Mouse (Mus musculus) forebrain, embryonic 16.5 days (tissue): ENCODE measurements around the gene Aldh18a1. TPM values are rescaled to one million over a fixed set of nuclear protein-coding genes. Genes with fewer than 3 reads are reported as not detected.
A peak's percentile ranks its signal among the peaks of the same experiment; 100 is the strongest.

Experiments used
- ATAC-seq: fragments of 200-750 bp; cut with Nextera tagmentation; 2 replicates; pipeline ENCODE4 v1.8.0; 2017; ENCODE audit warnings: mild to moderate bottlenecking, moderate library complexity
- H3K27ac ChIP-seq: fragments of 300-500 bp; sonication (generic); 2 replicates; pipeline ENCODE4 v1.5.1; 2014; ENCODE audit warnings: low read length, control low read depth
- H3K27me3 ChIP-seq: fragments of 300-500 bp; sonication (generic); replicated peaks from 2 replicates; pipeline ENCODE4 v1.6.1; 2014; ENCODE audit warnings: low read length; ENCODE audit not compliant: control insufficient read depth, insufficient read depth
- H3K36me3 ChIP-seq: fragments of 300-500 bp; sonication (generic); 2 replicates; pipeline ENCODE4 v1.6.1; 2014; ENCODE audit not compliant: control insufficient read depth, insufficient read depth
- H3K4me1 ChIP-seq: fragments of 300-500 bp; sonication (generic); replicated peaks from 2 replicates; pipeline ENCODE4 v1.6.1; 2014; ENCODE audit warnings: low read length; ENCODE audit not compliant: control insufficient read depth, insufficient read depth
- H3K4me2 ChIP-seq: fragments of 300-500 bp; sonication (generic); 2 replicates; pipeline ENCODE4 v1.6.1; 2014; ENCODE audit warnings: mild to moderate bottlenecking, low read length, control low read depth
- H3K4me3 ChIP-seq: fragments of 300-500 bp; sonication (generic); replicated peaks from 2 replicates; pipeline ENCODE4 v1.5.1; 2014; ENCODE audit warnings: mild to moderate bottlenecking, low read length, control low read depth
- H3K9ac ChIP-seq: fragments of 300-500 bp; sonication (generic); replicated peaks from 2 replicates; pipeline ENCODE4 v1.6.1; 2014; ENCODE audit warnings: low read depth, low read length, control low read depth
- H3K9me3 ChIP-seq: fragments of 300-500 bp; sonication (generic); 2 replicates; pipeline ENCODE4 v1.6.1; 2016; ENCODE audit warnings: low read length; ENCODE audit not compliant: control insufficient read depth
- WGBS: fragments of 180-500 bp; shearing (Covaris S2); extraction: QIAGEN DNeasy Blood & Tissue Kit; methylation state at CpG from one replicate; pipeline ENCODE4 v1.1.7; 2014; 5-methylcytosine and 5-hydroxymethylcytosine counted together
- polyA plus RNA-seq: library from polyadenylated mRNA; unstranded; fragments of >200 nt; fragmentation: Nextera tagmentation; extraction: Ambion mirVana; gene quantifications from 2 replicates; pipeline ENCODE4 v1.2.1, GENCODE M21; 2015

Aldh18a1 gene
- polyA plus RNA-seq, 1 experiment from 2014 or later = 83.4 TPM

- no peaks in the 10 kb centered on the region for H3K36me3 ChIP-seq
- 75% methylated on average over 13 of the region's 13 CpGs for WGBS
- ATAC-seq = no peak
- H3K27ac ChIP-seq = no peak overlapping the region
- no peaks in the 10 kb centered on the region for H3K27me3 ChIP-seq
- H3K9me3 ChIP-seq = no peaks in the 10 kb centered on the region
- peak overlapping the region; percentile 56 for H3K4me2 ChIP-seq
- H3K4me1 ChIP-seq = peaks cover 26% of the 10 kb centered on the region
- peak overlapping the region; percentile 82 for H3K4me3 ChIP-seq
- H3K9ac ChIP-seq = peak overlapping the region; percentile 14; the same call in 1 of the 2 replicates
These were observed 77.7 kb downstream of the Aldh18a1 start for GRCm38 (mm10) chr19:40510387-40511099.

- Histone ChIP-seq H3K27ac (no peak overlapping the region), H3K36me3 (no peaks in the 10 kb centered on the region), H3K27me3 (no peaks in the 10 kb centered on the region), H3K4me1 (peaks cover 26% of the 10 kb centered on the region), H3K9me3 (no peaks in the 10 kb centered on the region), H3K4me3 (no peak overlapping the region), H3K4me2 (no peak overlapping the region), H3K9ac (no peak overlapping the region)
- 63% methylated on average over 2 of the region's 2 CpGs for WGBS
- no peak for ATAC-seq
These were observed 79.0 kb downstream of the Aldh18a1 start for GRCm38 (mm10) chr19:40509274-40509673.

- Histone ChIP-seq H3K27ac (no peak overlapping the region), H3K36me3 (no peaks in the 10 kb centered on the region), H3K4me1 (peaks cover 26% of the 10 kb centered on the region), H3K27me3 (no peaks in the 10 kb centered on the region), H3K9me3 (no peaks in the 10 kb centered on the region), H3K9ac (no peak overlapping the region), H3K4me3 (no peak overlapping the region), H3K4me2 (no peak overlapping the region)
- ATAC-seq = no peak
- WGBS = 34% methylated on average over 2 of the region's 2 CpGs
These were observed 79.4 kb downstream of the Aldh18a1 start for GRCm38 (mm10) chr19:40508851-40509250.

- Histone ChIP-seq H3K9ac (no peak overlapping the region), H3K27ac (no peak overlapping the region), H3K4me2 (no peak overlapping the region), H3K4me3 (no peak overlapping the region), H3K9me3 (no peaks in the 10 kb centered on the region), H3K4me1 (peaks cover 22% of the 10 kb centered on the region), H3K27me3 (no peaks in the 10 kb centered on the region), H3K36me3 (no peaks in the 10 kb centered on the region)
- 84% methylated on average over 3 of the region's 3 CpGs for WGBS
- no peak for ATAC-seq
These were observed 81.3 kb downstream of the Aldh18a1 start for GRCm38 (mm10) chr19:40506965-40507364.

GRCm38 (mm10) chr19:40504336-40504735, 83.9 kb downstream of the Aldh18a1 start:
- Histone ChIP-seq H3K27me3 (no peaks in the 10 kb centered on the region), H3K36me3 (no peaks in the 10 kb centered on the region), H3K4me1 (peaks cover under 1% of the 10 kb centered on the region; the same call in 1 of the 2 replicates), H3K4me2 (no peak overlapping the region), H3K27ac (no peak overlapping the region), H3K9ac (no peak overlapping the region), H3K9me3 (no peaks in the 10 kb centered on the region), H3K4me3 (no peak overlapping the region)
- 94% methylated on average over 7 of the region's 7 CpGs for WGBS
- no peak for ATAC-seq

Other genes starting within 250 kb of the Aldh18a1 start
- 112 and 128 TPM in 2 replicates for gene Sorbs1, start 74.7 kb downstream of the Aldh18a1 start, polyA plus RNA-seq
- 13.3 and 14.2 TPM in 2 replicates for gene Tctn3, start 23.8 kb upstream of the Aldh18a1 start, polyA plus RNA-seq
- 7.8 and 8.5 TPM in 2 replicates for gene Entpd1, start 23.9 kb upstream of the Aldh18a1 start, polyA plus RNA-seq
- 0.20 and 0.60 TPM in 2 replicates for gene Cc2d2b, start 160.3 kb upstream of the Aldh18a1 start, polyA plus RNA-seq
- gene Ccnj, start 242.8 kb upstream of the Aldh18a1 start, polyA plus RNA-seq = 23.2 and 24.9 TPM in 2 replicates